Mouse (Mus musculus) stomach, embryonic 16.5 days (tissue): ENCODE data around the gene Gpatch2l. TPM values are rescaled to one million over a fixed set of nuclear protein-coding genes. Genes with fewer than 3 reads are reported as not detected.

ENCODE experiments used
- ATAC-seq: fragments of 200-750 bp; cut with Nextera tagmentation; 2 replicates; pipeline ENCODE4 v1.8.0; 2017; ENCODE audit warnings: moderate number of reproducible peaks, moderate TSS enrichment; ENCODE audit not compliant: insufficient read depth, low FRiP score
- H3K27ac ChIP-seq: fragments of 300-500 bp; sonication (generic); 2 replicates; pipeline ENCODE4 v1.5.1; 2014; ENCODE audit warnings: low read length
- H3K27me3 ChIP-seq: fragments of 300-500 bp; sonication (generic); 2 replicates; pipeline ENCODE4 v1.6.1; 2014; ENCODE audit warnings: low read length, control low read depth, mixed read lengths; ENCODE audit not compliant: control insufficient read depth, insufficient read depth
- H3K36me3 ChIP-seq: fragments of 300-500 bp; sonication (generic); 2 replicates; pipeline ENCODE4 v1.6.1; 2014; ENCODE audit warnings: low read length; ENCODE audit not compliant: control insufficient read depth, insufficient read depth
- H3K4me1 ChIP-seq: fragments of 300-500 bp; sonication (generic); 2 replicates; pipeline ENCODE4 v1.6.1; 2014; ENCODE audit warnings: low read length, control low read depth, mixed read lengths; ENCODE audit not compliant: control insufficient read depth, insufficient read depth
- H3K4me2 ChIP-seq: fragments of 300-500 bp; sonication (generic); 2 replicates; pipeline ENCODE4 v1.6.1; 2014; ENCODE audit warnings: low read depth, low read length, mixed read lengths
- H3K4me3 ChIP-seq: fragments of 300-500 bp; sonication (generic); replicated peaks from 2 replicates; pipeline ENCODE4 v1.5.1; 2014; ENCODE audit warnings: mild to moderate bottlenecking, low read length
- H3K9ac ChIP-seq: fragments of 300-500 bp; sonication (generic); 2 replicates; pipeline ENCODE4 v1.6.1; 2014; ENCODE audit warnings: low read length
- H3K9me3 ChIP-seq: fragments of 300-500 bp; sonication (generic); replicated peaks from 2 replicates; pipeline ENCODE4 v1.6.1; 2016; ENCODE audit warnings: low read length, control low read depth; ENCODE audit not compliant: control insufficient read depth
- WGBS: fragments of 180-500 bp; shearing (Covaris S2); extraction: QIAGEN DNeasy Blood & Tissue Kit; methylation state at CpG from one replicate; pipeline ENCODE4 v1.1.7; 2014; 5-methylcytosine and 5-hydroxymethylcytosine counted together
- polyA plus RNA-seq: library from polyadenylated mRNA; unstranded; fragments of >200 nt; fragmentation: Nextera tagmentation; extraction: Ambion mirVana; gene quantifications from 2 replicates; pipeline ENCODE4 v1.2.1, GENCODE M21; 2015

Gpatch2l gene
- polyA plus RNA-seq, 1 experiment from 2014 or later = 15.5 TPM

GRCm38 (mm10) chr12:86220200-86221021, 21.2 kb upstream of the Gpatch2l start:
- Histone ChIP-seq H3K9ac (peak overlapping the region; percentile 24; the same call in 1 of the 2 replicates), H3K27ac (no peak overlapping the region), H3K4me2 (peak overlapping the region; percentile 53), H3K4me3 (peak overlapping the region; percentile 34), H3K4me1 (0 out of 2 replicates have a peak, but pooled peaks cover 3% of the 10 kb centered on the region), H3K36me3 (no peaks in the 10 kb centered on the region), H3K27me3 (peaks cover 17% of the 10 kb centered on the region), H3K9me3 (no peaks in the 10 kb centered on the region)
- ATAC-seq = no peak
- 7% methylated on average over 38 of the region's 38 CpGs for WGBS

GRCm38 (mm10) chr12:86221074-86221703, 20.5 kb upstream of the Gpatch2l start:
- H3K36me3 ChIP-seq = no peaks in the 10 kb centered on the region
- H3K27ac ChIP-seq = no peak overlapping the region
- 44% methylated on average over 16 of the region's 16 CpGs for WGBS
- no peaks in the 10 kb centered on the region for H3K9me3 ChIP-seq
- ATAC-seq = no peak
- peak overlapping the region; percentile 53 for H3K4me2 ChIP-seq
- peaks cover 14% of the 10 kb centered on the region for H3K27me3 ChIP-seq
- no peak overlapping the region for H3K9ac ChIP-seq
- 0 out of 2 replicates have a peak, but pooled peaks cover 3% of the 10 kb centered on the region for H3K4me1 ChIP-seq
- H3K4me3 ChIP-seq = peak overlapping the region; percentile 34

GRCm38 (mm10) chr12:86234295-86234694, 7.4 kb upstream of the Gpatch2l start:
- Histone ChIP-seq H3K36me3 (no peaks in the 10 kb centered on the region), H3K4me2 (no peak overlapping the region), H3K27me3 (no peaks in the 10 kb centered on the region), H3K27ac (no peak overlapping the region), H3K4me1 (no peaks in the 10 kb centered on the region), H3K4me3 (no peak overlapping the region), H3K9me3 (no peaks in the 10 kb centered on the region), H3K9ac (no peak overlapping the region)
- whole genome bisulfite sequencing = 35% methylated on average over 4 of the region's 4 CpGs
- ATAC-seq = peak; percentile 87; the same call in 1 of the 2 replicates

GRCm38 (mm10) chr12:86238736-86239135, 2.9 kb upstream of the Gpatch2l start:
- Histone ChIP-seq H3K9ac (no peak overlapping the region), H3K27ac (no peak overlapping the region; the same call in 1 of the 2 replicates), H3K4me2 (no peak overlapping the region), H3K36me3 (no peaks in the 10 kb centered on the region), H3K4me1 (peaks cover 5% of the 10 kb centered on the region), H3K9me3 (no peaks in the 10 kb centered on the region), H3K27me3 (no peaks in the 10 kb centered on the region), H3K4me3 (no peak overlapping the region)
- no peak for ATAC-seq
- 69% methylated on average over 2 of the region's 2 CpGs for WGBS

- peak overlapping the region; percentile 92 for H3K4me2 ChIP-seq
- H3K27me3 ChIP-seq = no peaks in the 10 kb centered on the region
- no peaks in the 10 kb centered on the region for H3K9me3 ChIP-seq
- WGBS = 8% methylated on average over 7 of the region's 7 CpGs
- peak overlapping the region; percentile 92 for H3K9ac ChIP-seq
- peaks cover 8% of the 10 kb centered on the region; the same call in 1 of the 2 replicates for H3K36me3 ChIP-seq
- H3K4me1 ChIP-seq = peaks cover 12% of the 10 kb centered on the region
- ATAC-seq = no peak
- H3K4me3 ChIP-seq = peak overlapping the region; percentile 62
- H3K27ac ChIP-seq = 0 out of 2 replicates have a peak overlapping the region, but pooled peaks have one; percentile 72
Measured at GRCm38 (mm10) chr12:86242563-86242962, 905 bp downstream of the Gpatch2l start.

GRCm38 (mm10) chr12:86243936-86244335, 2.3 kb downstream of the Gpatch2l start:
- Histone ChIP-seq H3K9ac (no peak overlapping the region), H3K9me3 (no peaks in the 10 kb centered on the region), H3K27me3 (no peaks in the 10 kb centered on the region), H3K36me3 (peaks cover 8% of the 10 kb centered on the region; the same call in 1 of the 2 replicates), H3K4me3 (no peak overlapping the region), H3K4me1 (peaks cover 12% of the 10 kb centered on the region), H3K4me2 (no peak overlapping the region), H3K27ac (no peak overlapping the region)
- no peak for ATAC-seq
- WGBS = 93% methylated on average over 17 of the region's 17 CpGs

GRCm38 (mm10) chr12:86250183-86250582, 8.5 kb downstream of the Gpatch2l start:
- H3K36me3 ChIP-seq = peaks cover 2% of the 10 kb centered on the region; the same call in 1 of the 2 replicates
- no peak for ATAC-seq
- WGBS = 47% methylated on average over 4 of the region's 4 CpGs

GRCm38 (mm10) chr12:86254910-86255309, 13.3 kb downstream of the Gpatch2l start:
- H3K27me3 ChIP-seq = no peaks in the 10 kb centered on the region
- 0 out of 2 replicates have a peak, but pooled peaks cover 2% of the 10 kb centered on the region for H3K4me1 ChIP-seq
- no peak overlapping the region for H3K4me3 ChIP-seq
- no peak overlapping the region for H3K9ac ChIP-seq
- H3K4me2 ChIP-seq = no peak overlapping the region
- H3K36me3 ChIP-seq = peaks cover 6% of the 10 kb centered on the region; the same call in 1 of the 2 replicates
- 91% methylated on average over 7 of the region's 7 CpGs for WGBS
- ATAC-seq = no peak
- H3K9me3 ChIP-seq = no peaks in the 10 kb centered on the region
- H3K27ac ChIP-seq = no peak overlapping the region

More at GRCm38 (mm10) chr12:86250183-86250582, 8.5 kb downstream of the Gpatch2l start:
- Histone ChIP-seq H3K9me3 (no peaks in the 10 kb centered on the region), H3K4me1 (peaks cover 5% of the 10 kb centered on the region; the same call in 1 of the 2 replicates), H3K27ac (no peak overlapping the region), H3K4me2 (no peak overlapping the region), H3K4me3 (no peak overlapping the region), H3K27me3 (no peaks in the 10 kb centered on the region), H3K9ac (no peak overlapping the region)

- Histone ChIP-seq H3K4me1 (no peaks in the 10 kb centered on the region), H3K9me3 (no peaks in the 10 kb centered on the region), H3K4me2 (no peak overlapping the region), H3K9ac (no peak overlapping the region), H3K27me3 (no peaks in the 10 kb centered on the region), H3K4me3 (no peak overlapping the region), H3K27ac (no peak overlapping the region), H3K36me3 (no peaks in the 10 kb centered on the region; the same call in 1 of the 2 replicates)
- ATAC-seq = no peak
- 80% methylated on average over 9 of the region's 9 CpGs for WGBS
Measured at GRCm38 (mm10) chr12:86271626-86272025, 30.0 kb downstream of the Gpatch2l start.
